Mouse (Mus musculus): ENCODE measurements at regions not wholly inside any gene's neighbourhood (a gene's known extent, or its start where the extent isn't known, plus 50 kb on each side); places are given as distances from the start of the nearest gene placed in this dataset.

GRCm38 (mm10) chr9:113162897-113163874 is 544.9 kb downstream of the Pdcd6ip start:
- TF ChIP-seq POLR2A (IDR thresholded peaks at IDR 0.05; ENCODE audit: low read depth, low read length): no peak
- no peak for TF ChIP-seq CTCF (conservative IDR thresholded peaks at IDR 0.05; ENCODE audit: insufficient read depth, insufficient read length, low read depth, low read length)
